Mouse (Mus musculus): Measurements from ENCODE around the gene Galnt16.

GRCm38 (mm10) chr12:80643693-80644505 lies 125.8 kb downstream of the Galnt16 start, which contains the start of the genes Slc39a9 and Erh:
- TF ChIP-seq EP300 (optimal IDR thresholded peaks at IDR 0.05) (peak; percentile 97), CTCF (IDR thresholded peaks at IDR 0.05; ENCODE audit: low read depth) (no peak)

Data from stomach, postnatal 0 days (tissue).